ENCODE assay signal across 17 mouse cellular contexts in the genomic region with DNA sequence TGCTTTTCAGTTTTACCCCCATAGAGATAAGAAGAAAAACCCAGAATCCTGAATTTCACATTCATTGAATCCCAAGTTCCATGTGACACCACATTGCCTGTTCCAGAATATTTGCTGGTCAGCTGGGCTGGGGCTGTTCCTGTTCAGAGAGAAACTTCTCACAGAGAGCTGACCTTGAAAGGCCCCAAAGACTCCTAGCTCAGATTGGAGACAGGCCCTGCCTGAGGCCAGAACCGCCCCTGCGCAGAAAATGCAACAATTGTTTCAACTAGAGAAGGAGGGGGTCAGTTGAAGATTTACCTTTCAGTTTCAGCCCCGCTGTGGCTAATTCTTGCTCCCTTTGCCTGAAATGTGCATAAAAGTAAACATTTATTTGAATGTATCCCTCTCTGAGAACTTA. TPM values are rescaled to one million over a fixed set of nuclear protein-coding genes. Genes with fewer than 3 reads are reported as not detected.
A peak's percentile ranks its signal among the peaks of the same experiment; 100 is the strongest.
DNase-seq lines count a peak whose midpoint lies in the region; ATAC-seq and TF ChIP-seq lines count a peak whose summit lies in the region.
"Had no signal": no experiment of that assay in that cellular context is flagged by ENCODE, and none has a peak within 500 bp of the region (broad histone marks: within the 10 kb centered on the region; RNA-seq: fewer than 3 reads in every experiment).

No protein-coding gene starts in this region.

- 81% methylated on average over 3 of the region's 3 CpGs for WGBS in kidney, embryonic 14.5 days

- ATAC-seq in kidney, embryonic 14.5 days (ENCODE audit: low FRiP score, low TSS enrichment): no peak
- ATAC-seq: forebrain, postnatal 0 days; intestine, embryonic 16.5 days; Patski had no signal

- H3K9ac ChIP-seq in kidney, embryonic 14.5 days (ENCODE audit: low read depth, low read length): no peak overlapping the region
- H3K9ac ChIP-seq: forebrain, postnatal 0 days; hindbrain, embryonic 13.5 days; liver, embryonic 14.5 days had no signal

- no peak overlapping the region for H3K27ac ChIP-seq in kidney, embryonic 14.5 days (ENCODE audit: low read depth, low read length)
- no peak overlapping the region for H3K27ac ChIP-seq in layer of hippocampus, adult 2 months
- H3K27ac ChIP-seq: hindbrain, embryonic 13.5 days; liver, embryonic 14.5 days had no signal

- no peak overlapping the region for H3K4me3 ChIP-seq in kidney, embryonic 14.5 days (ENCODE audit: low read length)
- H3K4me3 ChIP-seq in layer of hippocampus, adult 2 months: no peak overlapping the region
- H3K4me3 ChIP-seq: hindbrain, embryonic 13.5 days; myocyte had no signal

- H3K9me3 ChIP-seq in kidney, embryonic 14.5 days (ENCODE audit: control insufficient read depth, low read length): no peaks in the 10 kb centered on the region
- H3K9me3 ChIP-seq: hindbrain, embryonic 13.5 days had no signal

- no peaks in the 10 kb centered on the region for H3K36me3 ChIP-seq in kidney, embryonic 14.5 days (ENCODE audit: control insufficient read depth, insufficient read depth, low read length)
- H3K36me3 ChIP-seq: hindbrain, embryonic 13.5 days had no signal

- no peak for TF ChIP-seq CTCF in layer of hippocampus, adult 2 months (conservative IDR thresholded peaks at IDR 0.05)

- H3K27me3 ChIP-seq in kidney, embryonic 14.5 days (ENCODE audit: control insufficient read depth, insufficient read depth, low read length): no peaks in the 10 kb centered on the region
- H3K27me3 ChIP-seq: hindbrain, embryonic 13.5 days; Patski had no signal

- no peaks in the 10 kb centered on the region for H3K4me1 ChIP-seq in kidney, embryonic 14.5 days (ENCODE audit: control insufficient read depth, insufficient read depth, low read length)
- H3K4me1 ChIP-seq: hindbrain, embryonic 13.5 days had no signal

- intact Hi-C loops in heart, postnatal 14 days (cut with DNase I): no loop called here

- H3K4me2 ChIP-seq in kidney, embryonic 14.5 days (replicated peaks; ENCODE audit: low read depth, low read length): no peak overlapping the region
- H3K4me2 ChIP-seq: hindbrain, embryonic 13.5 days; midbrain, embryonic 11.5 days had no signal

- DNase-seq in adrenal gland, adult (ENCODE audit: inconsistent age in 2 of 2, low spot score in 1 of 2): peak; percentile 63 to 66
- no peak for DNase-seq in adrenal gland, postnatal 25 days
- peak; percentile 11 for DNase-seq in kidney, adult 18-20 months
- DNase-seq in heart, postnatal 14 days: peak; percentile 41 to 51
- peak; percentile 6 for DNase-seq in skeletal muscle tissue, adult 2 months (ENCODE audit: low read depth, low spot score)
- no peak for DNase-seq in neural tube, embryonic 10.5 days (ENCODE audit: extremely low spot score, low spot score)
- no peak for DNase-seq in layer of hippocampus, adult 2 months (ENCODE audit: low spot score in 2 of 2)
- DNase-seq: forebrain, postnatal 0 days; gastrocnemius, postnatal 10 days; right cerebral cortex, postnatal 4 days had no signal

RNA-seq across cellular contexts. Expression of gene Tfdp2, which starts 35.3 kb away (rescaled TPM):
- 72.2 and 83.9 TPM in 2 replicates for total RNA-seq in adrenal gland, postnatal 25 days (2021)
- 64.5 and 65.4 TPM in 2 replicates for polyA plus RNA-seq in kidney, embryonic 14.5 days (2014; fragmentation: Nextera tagmentation; extraction: Ambion mirVana)
- 100 to 1,000 TPM in 1 of 2 experiments, 10 to 100 TPM in 1; 80.4 to 101 TPM for total RNA-seq in heart, postnatal 14 days (2021)
- 10 to 100 TPM; 42.7 to 46.1 TPM for total RNA-seq in layer of hippocampus, adult 2 months (2021)

RNA-seq across cellular contexts. Expression of gene Gk5, which starts 41.6 kb away (rescaled TPM):
- 11.4 and 12.0 TPM in 2 replicates for total RNA-seq in adrenal gland, postnatal 25 days (2021)
- polyA plus RNA-seq in kidney, embryonic 14.5 days (2014; fragmentation: Nextera tagmentation; extraction: Ambion mirVana): 4.7 and 6.8 TPM in 2 replicates
- 1 to 10 TPM; 4.9 to 6.3 TPM for total RNA-seq in heart, postnatal 14 days (2021)
- total RNA-seq in layer of hippocampus, adult 2 months (2021): 1 to 10 TPM; 4.5 to 5.6 TPM

Comparison
In these comparisons a context has a peak if more than half of its experiments do, and no peak if none do; other contexts are left out.
1. DNase-seq: peak in adrenal gland, adult (2 of 2), kidney, adult 18-20 months (single experiment), heart, postnatal 14 days (2 of 2) and skeletal muscle tissue, adult 2 months (single experiment); none in adrenal gland, postnatal 25 days (single experiment), neural tube, embryonic 10.5 days (single experiment) and layer of hippocampus, adult 2 months (0 of 2).